Mouse (Mus musculus) limb, embryonic 12.5 days (tissue): ENCODE data around the gene Tex101. TPM values are rescaled to one million over a fixed set of nuclear protein-coding genes. Genes with fewer than 3 reads are reported as not detected.
A peak's percentile ranks its signal among the peaks of the same experiment; 100 is the strongest.
"Not testable (repeated sequence)": the region's sequence is repeated elsewhere in the genome, so short reads cannot be mapped to it uniquely, and the experiment has no call there.

Experiments
- ATAC-seq: fragments of 200-750 bp; cut with Nextera tagmentation; 2 replicates; pipeline ENCODE4 v1.8.0; 2017; ENCODE audit warnings: low read depth, moderate TSS enrichment; ENCODE audit not compliant: insufficient number of reproducible peaks, insufficient read depth, low FRiP score, low TSS enrichment
- H3K27ac ChIP-seq: fragments of 300-500 bp; sonication (generic); 2 replicates; pipeline ENCODE4 v1.5.1; 2016; ENCODE audit warnings: mild to moderate bottlenecking, moderate library complexity
- H3K27me3 ChIP-seq: fragments of 300-500 bp; sonication (generic); 2 replicates; pipeline ENCODE4 v1.6.1; 2016; ENCODE audit warnings: mild to moderate bottlenecking, moderate library complexity
- H3K36me3 ChIP-seq: fragments of 300-500 bp; sonication (generic); 2 replicates; pipeline ENCODE4 v1.6.1; 2016; ENCODE audit warnings: mild to moderate bottlenecking, moderate library complexity
- H3K4me1 ChIP-seq: fragments of 300-500 bp; sonication (generic); replicated peaks from 2 replicates; pipeline ENCODE4 v1.6.1; 2016
- H3K4me2 ChIP-seq: fragments of 300-500 bp; sonication (generic); 2 replicates; pipeline ENCODE4 v1.6.1; 2016; ENCODE audit warnings: mild to moderate bottlenecking, moderate library complexity
- H3K4me3 ChIP-seq: fragments of 300-500 bp; sonication (generic); replicated peaks from 2 replicates; pipeline ENCODE4 v1.5.1; 2016; ENCODE audit warnings: mild to moderate bottlenecking
- H3K9ac ChIP-seq: fragments of 300-500 bp; sonication (generic); replicated peaks from 2 replicates; pipeline ENCODE4 v1.6.1; 2016; ENCODE audit warnings: mild to moderate bottlenecking, moderate library complexity
- H3K9me3 ChIP-seq: fragments of 300-500 bp; sonication (generic); 2 replicates; pipeline ENCODE4 v1.6.1; 2016; ENCODE audit warnings: mild to moderate bottlenecking, moderate library complexity
- WGBS: fragments of 180-500 bp; shearing (Covaris S2); methylation state at CpG from one replicate; pipeline ENCODE4 v1.1.7; 2016; 5-methylcytosine and 5-hydroxymethylcytosine counted together
- polyA plus RNA-seq: library from polyadenylated mRNA; unstranded; fragments of >200 nt; fragmentation: Nextera tagmentation; extraction: Ambion mirVana; gene quantifications from 2 replicates; pipeline ENCODE4 v1.2.1, GENCODE M21; 2016

Gene Tex101
- polyA plus RNA-seq, result not detected in 2 replicates

- WGBS, result 90% methylated on average over 9 of the region's 9 CpGs
- no peak within 1 kb of the TSS for H3K27ac ChIP-seq
- no peak for ATAC-seq
- H3K4me3 ChIP-seq, result no peak within 1 kb of the TSS
- H3K4me1 ChIP-seq, result no peaks in the 10 kb centered on the region
- H3K4me2 ChIP-seq, result no peak within 1 kb of the TSS
- no peak within 1 kb of the TSS for H3K9ac ChIP-seq
- no peaks in the 10 kb centered on the region for H3K9me3 ChIP-seq
- H3K36me3 ChIP-seq, result no peaks in the 10 kb centered on the region
- no peaks in the 10 kb centered on the region for H3K27me3 ChIP-seq
Observed at GRCm38 (mm10) chr7:24676575-24676974, at the start of gene Tex101. Gene Tex101, minus strand, starts transcription at chr7:24676675.

- H3K4me2 ChIP-seq, result no peak overlapping the region
- no peaks in the 10 kb centered on the region for H3K9me3 ChIP-seq
- H3K36me3 ChIP-seq, result no peaks in the 10 kb centered on the region
- H3K27ac ChIP-seq, result no peak overlapping the region
- H3K9ac ChIP-seq, result no peak overlapping the region
- H3K4me3 ChIP-seq, result no peak overlapping the region
- ATAC-seq, result no peak
- no peaks in the 10 kb centered on the region for H3K27me3 ChIP-seq
- 78% methylated on average over 6 of the region's 6 CpGs for WGBS
- H3K4me1 ChIP-seq, result no peaks in the 10 kb centered on the region
Observed at GRCm38 (mm10) chr7:24715039-24715438, 38.6 kb upstream of the Tex101 start.

- no peak within 1 kb of the TSS for H3K27ac ChIP-seq
- H3K9me3 ChIP-seq, result no peaks in the 10 kb centered on the region
- ATAC-seq, result no peak
- no peak within 1 kb of the TSS for H3K9ac ChIP-seq
- 93% methylated on average over 14 of the region's 14 CpGs for WGBS
- no peak within 1 kb of the TSS for H3K4me2 ChIP-seq
- no peaks in the 10 kb centered on the region for H3K36me3 ChIP-seq
- H3K4me1 ChIP-seq, result no peaks in the 10 kb centered on the region
- no peaks in the 10 kb centered on the region for H3K27me3 ChIP-seq
- H3K4me3 ChIP-seq, result no peak within 1 kb of the TSS
Observed at GRCm38 (mm10) chr7:24708832-24709292, 32.4 kb upstream of the Tex101 start, which contains the start of gene BC049730. Gene BC049730, plus strand, starts transcription at chr7:24709242.

DNA sequence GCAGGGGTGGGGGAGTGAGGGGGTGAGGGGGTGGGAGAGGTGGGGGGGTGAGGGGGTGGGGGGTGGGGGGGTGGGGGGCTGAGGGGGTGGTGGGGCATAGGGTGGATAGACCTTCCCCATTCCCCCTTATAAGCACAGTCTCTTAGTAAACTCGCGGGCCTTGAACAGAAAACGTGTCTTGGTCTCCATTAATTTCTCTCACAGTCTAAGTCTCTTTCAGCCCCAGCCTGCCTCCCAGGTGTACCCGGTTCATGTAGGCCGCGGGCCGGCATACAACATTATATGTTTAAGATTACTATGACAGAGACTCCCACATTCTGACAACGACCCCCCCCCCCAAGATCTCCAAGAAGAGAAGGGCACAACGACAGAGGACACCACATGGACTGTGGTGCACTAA, 26.4 kb upstream of the Tex101 start:
- not testable (repeated sequence) for H3K9me3 ChIP-seq, H3K36me3 ChIP-seq, ATAC-seq, H3K4me3 ChIP-seq, H3K4me2 ChIP-seq, H3K4me1 ChIP-seq, H3K9ac ChIP-seq, H3K27ac ChIP-seq, H3K27me3 ChIP-seq
- WGBS, result 77% methylated on average over 9 of the region's 9 CpGs

DNA sequence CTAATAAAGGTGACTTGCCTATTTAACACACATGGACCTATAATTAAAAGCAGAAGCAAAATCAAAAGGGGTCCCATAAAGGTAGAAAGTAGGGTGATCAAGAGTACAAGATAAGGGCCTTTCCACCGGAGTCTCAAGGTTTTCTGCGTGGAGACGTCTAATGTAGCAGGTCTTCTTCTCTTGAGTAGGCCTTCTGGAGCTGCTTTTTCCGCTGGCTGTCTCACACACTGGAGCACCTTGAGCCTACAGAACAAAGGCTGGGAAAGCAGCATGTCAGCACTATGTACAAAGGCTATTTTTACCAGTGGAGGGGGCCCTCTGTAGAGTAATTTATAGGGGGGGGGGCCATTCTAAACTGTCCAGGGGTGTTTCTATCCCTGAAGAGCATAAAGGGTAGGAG, 21.4 kb upstream of the Tex101 start:
- not testable (repeated sequence) for ATAC-seq, H3K9me3 ChIP-seq, H3K4me1 ChIP-seq, H3K36me3 ChIP-seq, H3K27ac ChIP-seq, H3K4me2 ChIP-seq, H3K4me3 ChIP-seq, H3K27me3 ChIP-seq, H3K9ac ChIP-seq
- WGBS, result 84% methylated on average over 4 of the region's 4 CpGs

DNA sequence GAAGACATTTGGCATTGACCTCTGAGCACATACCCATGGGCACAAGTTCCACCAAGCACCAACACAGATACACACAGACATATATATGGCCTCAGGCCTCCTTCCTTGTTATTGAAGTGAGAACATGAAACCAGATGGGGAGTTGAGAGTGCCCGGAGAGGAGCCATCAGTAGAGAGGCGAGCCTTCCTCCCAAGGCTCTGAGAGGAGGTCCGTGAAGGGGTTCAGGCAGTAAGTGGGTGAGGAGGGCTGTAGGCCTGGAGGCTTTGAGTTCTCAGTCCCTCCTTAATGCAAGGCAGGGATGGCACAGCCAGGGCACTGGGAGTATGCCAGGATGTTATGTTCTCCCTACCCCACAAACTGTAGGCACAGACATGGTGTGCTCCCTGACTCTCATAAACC, 16.2 kb upstream of the Tex101 start:
- H3K9ac ChIP-seq, H3K4me2 ChIP-seq, ATAC-seq, H3K36me3 ChIP-seq, H3K4me3 ChIP-seq, H3K4me1 ChIP-seq, H3K27ac ChIP-seq, H3K9me3 ChIP-seq, H3K27me3 ChIP-seq: not testable (repeated sequence)
- 85% methylated on average over 3 of the region's 3 CpGs for WGBS

GRCm38 (mm10) chr7:24687519-24687918, 11.0 kb upstream of the Tex101 start:
- not testable (repeated sequence) for H3K4me3 ChIP-seq, H3K27ac ChIP-seq, H3K9me3 ChIP-seq, H3K4me1 ChIP-seq, H3K36me3 ChIP-seq, ATAC-seq, H3K4me2 ChIP-seq, H3K9ac ChIP-seq, H3K27me3 ChIP-seq
- WGBS, result 91% methylated on average over 10 of the region's 10 CpGs

GRCm38 (mm10) chr7:24684121-24684520, 7.6 kb upstream of the Tex101 start:
- not testable (repeated sequence) for H3K27me3 ChIP-seq, H3K27ac ChIP-seq, H3K4me2 ChIP-seq, H3K9me3 ChIP-seq, ATAC-seq, H3K4me1 ChIP-seq, H3K4me3 ChIP-seq, H3K36me3 ChIP-seq, H3K9ac ChIP-seq
- WGBS, result 72% methylated on average over 7 of the region's 7 CpGs

DNA sequence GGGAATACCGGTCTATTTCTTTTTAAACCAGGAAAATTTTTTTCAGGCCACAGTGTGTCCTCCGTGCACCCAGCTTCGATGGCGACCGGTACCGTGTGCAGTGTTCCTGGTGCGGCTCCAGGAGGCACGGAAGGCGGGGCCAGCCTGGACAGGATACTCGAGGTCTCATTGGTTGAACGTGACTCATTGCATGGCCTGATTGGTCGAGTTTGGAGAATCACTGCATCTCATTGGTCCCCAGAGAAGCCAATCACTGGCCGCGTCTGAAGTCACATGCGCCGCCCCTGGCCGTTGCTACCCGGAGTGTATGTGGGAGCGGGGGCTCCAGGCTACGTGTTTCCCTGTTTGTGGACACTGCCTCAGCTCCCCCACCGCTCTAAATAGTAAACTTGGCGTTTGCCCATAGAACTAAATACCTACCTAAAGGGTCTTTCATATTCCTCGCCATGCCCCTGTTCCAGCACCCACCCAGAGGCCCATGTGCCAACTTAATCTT, 4.5 kb downstream of the Tex101 start:
- Histone ChIP-seq H3K4me3 (no peak overlapping the region), H3K9me3 (no peaks in the 10 kb centered on the region), H3K9ac (no peak overlapping the region), H3K4me2 (no peak overlapping the region), H3K4me1 (no peaks in the 10 kb centered on the region), H3K36me3 (no peaks in the 10 kb centered on the region), H3K27ac (no peak overlapping the region), H3K27me3 (no peaks in the 10 kb centered on the region)
- no peak for ATAC-seq
- 89% methylated on average over 23 of the region's 23 CpGs for WGBS

DNA sequence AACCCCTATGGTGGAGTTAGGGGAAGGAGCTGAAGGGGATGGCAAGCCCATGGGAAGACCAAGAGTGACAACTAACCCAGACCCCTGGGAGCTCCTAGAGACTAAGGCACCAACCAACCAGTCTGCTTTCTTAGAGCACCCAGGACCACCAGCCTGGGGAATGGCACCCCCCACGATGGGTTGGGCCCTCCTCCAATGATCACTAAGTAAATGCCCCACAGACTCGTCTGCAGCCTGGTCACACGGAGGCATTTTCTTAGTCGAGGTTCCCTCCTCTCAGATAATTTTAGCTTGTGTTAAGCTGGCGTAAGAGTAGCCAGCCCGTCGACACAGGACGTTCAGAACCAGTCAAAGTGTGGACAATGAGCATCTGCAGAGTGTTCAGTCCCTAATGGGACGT, 11.5 kb downstream of the Tex101 start:
- no peak for ATAC-seq
- no peaks in the 10 kb centered on the region for H3K27me3 ChIP-seq
- H3K4me2 ChIP-seq, result no peak overlapping the region
- no peak overlapping the region for H3K9ac ChIP-seq
- H3K27ac ChIP-seq, result no peak overlapping the region
- WGBS, result 83% methylated on average over 9 of the region's 9 CpGs
- H3K36me3 ChIP-seq, result no peaks in the 10 kb centered on the region
- no peaks in the 10 kb centered on the region for H3K9me3 ChIP-seq
- no peak overlapping the region for H3K4me3 ChIP-seq
- no peaks in the 10 kb centered on the region for H3K4me1 ChIP-seq

- Histone ChIP-seq H3K9me3 (no peaks in the 10 kb centered on the region), H3K36me3 (no peaks in the 10 kb centered on the region), H3K9ac (no peak overlapping the region), H3K4me1 (no peaks in the 10 kb centered on the region), H3K27ac (no peak overlapping the region), H3K4me2 (no peak overlapping the region), H3K27me3 (no peaks in the 10 kb centered on the region), H3K4me3 (no peak overlapping the region)
- WGBS, result 46% methylated on average over 8 of the region's 8 CpGs
- ATAC-seq, result no peak
Observed at GRCm38 (mm10) chr7:24664301-24664700, 12.2 kb downstream of the Tex101 start.

- WGBS, result 22% methylated on average over 8 of the region's 8 CpGs
- Histone ChIP-seq H3K4me1 (no peaks in the 10 kb centered on the region), H3K27ac (no peak overlapping the region)
Observed at GRCm38 (mm10) chr7:24662575-24662974, 13.9 kb downstream of the Tex101 start.

More at GRCm38 (mm10) chr7:24662575-24662974, 13.9 kb downstream of the Tex101 start:
- Histone ChIP-seq H3K9ac (no peak overlapping the region), H3K4me3 (no peak overlapping the region), H3K4me2 (no peak overlapping the region), H3K27me3 (no peaks in the 10 kb centered on the region), H3K36me3 (no peaks in the 10 kb centered on the region), H3K9me3 (no peaks in the 10 kb centered on the region)
- ATAC-seq, result peak; percentile 52; the same call in 1 of the 2 replicates
